Mouse (Mus musculus): ENCODE measurements around the gene Samd10. TPM values are rescaled to one million over a fixed set of nuclear protein-coding genes. Genes with fewer than 3 reads are reported as not detected.

Gene Samd10
- total and polyA plus RNA-seq, 2 experiments = 0.55 to 4.6 TPM

GRCm38 (mm10) chr2:181573961-181574360, 25.1 kb downstream of the Samd10 start:
- Histone ChIP-seq H3K79me2 (ENCODE audit: control insufficient read depth, insufficient read depth, low read length) (no peaks in the 10 kb centered on the region), H3K4me3 (ENCODE audit: insufficient read depth, low read depth, low read length) (no peak overlapping the region), H3K36me3 (ENCODE audit: control insufficient read depth, insufficient read depth, low read length) (peaks cover 2% of the 10 kb centered on the region; the same call in 1 of the 2 replicates), H3K4me1 (ENCODE audit: control insufficient read depth, insufficient read depth, low read length) (no peaks in the 10 kb centered on the region), H3K27ac (replicated peaks; ENCODE audit: insufficient read depth, low read depth, low read length) (no peak overlapping the region), H3K27me3 (ENCODE audit: control insufficient read depth, insufficient read depth, low read length) (no peaks in the 10 kb centered on the region), H3K9ac (ENCODE audit: low read depth, low read length) (no peak overlapping the region)
- DNase-seq (ENCODE audit: extremely low read depth, low read depth, low spot score) = no peak
- 96% methylated on average over 9 of the region's 9 CpGs for WGBS
- TF ChIP-seq POLR2A (IDR thresholded peaks at IDR 0.05; ENCODE audit: extremely low read depth, insufficient read depth, low read length) (no peak), CTCF (IDR thresholded peaks at IDR 0.05; ENCODE audit: low read depth, low read length) (no peak)

GRCm38 (mm10) chr2:181572921-181573920, 25.8 kb downstream of the Samd10 start:
- DNase-seq (ENCODE audit: extremely low read depth, low read depth, low spot score) = no peak
- Histone ChIP-seq H3K27ac (replicated peaks; ENCODE audit: insufficient read depth, low read depth, low read length) (no peak overlapping the region), H3K27me3 (ENCODE audit: control insufficient read depth, insufficient read depth, low read length) (no peaks in the 10 kb centered on the region), H3K9ac (ENCODE audit: low read depth, low read length) (no peak overlapping the region), H3K79me2 (ENCODE audit: control insufficient read depth, insufficient read depth, low read length) (no peaks in the 10 kb centered on the region), H3K4me3 (ENCODE audit: insufficient read depth, low read depth, low read length) (no peak overlapping the region), H3K36me3 (ENCODE audit: control insufficient read depth, insufficient read depth, low read length) (peaks cover 2% of the 10 kb centered on the region; the same call in 1 of the 2 replicates), H3K4me1 (ENCODE audit: control insufficient read depth, insufficient read depth, low read length) (no peaks in the 10 kb centered on the region)
- 94% methylated on average over 15 of the region's 15 CpGs for WGBS
- TF ChIP-seq POLR2A (IDR thresholded peaks at IDR 0.05; ENCODE audit: extremely low read depth, insufficient read depth, low read length) = no peak
- TF ChIP-seq CTCF (IDR thresholded peaks at IDR 0.05; ENCODE audit: low read depth, low read length) = no peak

GRCm38 (mm10) chr2:181571941-181572670, 26.9 kb downstream of the Samd10 start:
- Histone ChIP-seq H3K4me3 (ENCODE audit: insufficient read depth, low read depth, low read length) (no peak overlapping the region), H3K36me3 (ENCODE audit: control insufficient read depth, insufficient read depth, low read length) (peaks cover 2% of the 10 kb centered on the region; the same call in 1 of the 2 replicates), H3K4me1 (ENCODE audit: control insufficient read depth, insufficient read depth, low read length) (no peaks in the 10 kb centered on the region), H3K79me2 (ENCODE audit: control insufficient read depth, insufficient read depth, low read length) (no peaks in the 10 kb centered on the region), H3K9ac (ENCODE audit: low read depth, low read length) (no peak overlapping the region), H3K27me3 (ENCODE audit: control insufficient read depth, insufficient read depth, low read length) (no peaks in the 10 kb centered on the region), H3K27ac (replicated peaks; ENCODE audit: insufficient read depth, low read depth, low read length) (no peak overlapping the region)
- TF ChIP-seq CTCF (IDR thresholded peaks at IDR 0.05; ENCODE audit: low read depth, low read length) (no peak), POLR2A (IDR thresholded peaks at IDR 0.05; ENCODE audit: extremely low read depth, insufficient read depth, low read length) (no peak)
- 93% methylated on average over 11 of the region's 11 CpGs for WGBS
- no peak for DNase-seq (ENCODE audit: extremely low read depth, low read depth, low spot score)

- Histone ChIP-seq H3K4me3 (ENCODE audit: insufficient read depth, low read depth, low read length) (no peak overlapping the region), H3K27me3 (ENCODE audit: control insufficient read depth, insufficient read depth, low read length) (no peaks in the 10 kb centered on the region), H3K79me2 (ENCODE audit: control insufficient read depth, insufficient read depth, low read length) (no peaks in the 10 kb centered on the region), H3K4me1 (ENCODE audit: control insufficient read depth, insufficient read depth, low read length) (no peaks in the 10 kb centered on the region), H3K9ac (ENCODE audit: low read depth, low read length) (no peak overlapping the region), H3K36me3 (ENCODE audit: control insufficient read depth, insufficient read depth, low read length) (peaks cover 2% of the 10 kb centered on the region; the same call in 1 of the 2 replicates), H3K27ac (replicated peaks; ENCODE audit: insufficient read depth, low read depth, low read length) (no peak overlapping the region)
- TF ChIP-seq CTCF (IDR thresholded peaks at IDR 0.05; ENCODE audit: low read depth, low read length) (no peak), POLR2A (IDR thresholded peaks at IDR 0.05; ENCODE audit: extremely low read depth, insufficient read depth, low read length) (no peak)
- WGBS = 81% methylated on average over 6 of the region's 6 CpGs
- DNase-seq (ENCODE audit: extremely low read depth, low read depth, low spot score) = no peak
These were observed 28.0 kb downstream of the Samd10 start for GRCm38 (mm10) chr2:181570921-181571595.

- H3K79me2 ChIP-seq (ENCODE audit: control insufficient read depth, insufficient read depth, low read length) = no peaks in the 10 kb centered on the region
- peaks cover 2% of the 10 kb centered on the region; the same call in 1 of the 2 replicates for H3K36me3 ChIP-seq (ENCODE audit: control insufficient read depth, insufficient read depth, low read length)
- 86% methylated on average over 8 of the region's 8 CpGs for WGBS
- H3K9ac ChIP-seq (ENCODE audit: low read depth, low read length) = no peak overlapping the region
- no peak overlapping the region for H3K27ac ChIP-seq (replicated peaks; ENCODE audit: insufficient read depth, low read depth, low read length)
- H3K27me3 ChIP-seq (ENCODE audit: control insufficient read depth, insufficient read depth, low read length) = no peaks in the 10 kb centered on the region
- H3K4me3 ChIP-seq (ENCODE audit: insufficient read depth, low read depth, low read length) = no peak overlapping the region
- no peak for DNase-seq (ENCODE audit: extremely low read depth, low read depth, low spot score)
- TF ChIP-seq CTCF (IDR thresholded peaks at IDR 0.05; ENCODE audit: low read depth, low read length) = no peak
- TF ChIP-seq POLR2A (IDR thresholded peaks at IDR 0.05; ENCODE audit: extremely low read depth, insufficient read depth, low read length) = no peak
- H3K4me1 ChIP-seq (ENCODE audit: control insufficient read depth, insufficient read depth, low read length) = no peaks in the 10 kb centered on the region
These were observed 28.6 kb downstream of the Samd10 start for GRCm38 (mm10) chr2:181570375-181570774.

Measured in liver, adult 2 months (tissue).